Mouse (Mus musculus) forebrain, embryonic 16.5 days (tissue): Measurements from ENCODE around the gene Specc1. TPM values are rescaled to one million over a fixed set of nuclear protein-coding genes. Genes with fewer than 3 reads are reported as not detected.

Experiments
- ATAC-seq: fragments of 200-750 bp; cut with Nextera tagmentation; 2 replicates; pipeline ENCODE4 v1.8.0; 2017; ENCODE audit warnings: mild to moderate bottlenecking, moderate library complexity
- H3K27ac ChIP-seq: fragments of 300-500 bp; sonication (generic); 2 replicates; pipeline ENCODE4 v1.5.1; 2014; ENCODE audit warnings: low read length, control low read depth
- H3K27me3 ChIP-seq: fragments of 300-500 bp; sonication (generic); replicated peaks from 2 replicates; pipeline ENCODE4 v1.6.1; 2014; ENCODE audit warnings: low read length; ENCODE audit not compliant: control insufficient read depth, insufficient read depth
- H3K36me3 ChIP-seq: fragments of 300-500 bp; sonication (generic); 2 replicates; pipeline ENCODE4 v1.6.1; 2014; ENCODE audit not compliant: control insufficient read depth, insufficient read depth
- H3K4me1 ChIP-seq: fragments of 300-500 bp; sonication (generic); replicated peaks from 2 replicates; pipeline ENCODE4 v1.6.1; 2014; ENCODE audit warnings: low read length; ENCODE audit not compliant: control insufficient read depth, insufficient read depth
- H3K4me2 ChIP-seq: fragments of 300-500 bp; sonication (generic); 2 replicates; pipeline ENCODE4 v1.6.1; 2014; ENCODE audit warnings: mild to moderate bottlenecking, low read length, control low read depth
- H3K4me3 ChIP-seq: fragments of 300-500 bp; sonication (generic); replicated peaks from 2 replicates; pipeline ENCODE4 v1.5.1; 2014; ENCODE audit warnings: mild to moderate bottlenecking, low read length, control low read depth
- H3K9ac ChIP-seq: fragments of 300-500 bp; sonication (generic); replicated peaks from 2 replicates; pipeline ENCODE4 v1.6.1; 2014; ENCODE audit warnings: low read depth, low read length, control low read depth
- H3K9me3 ChIP-seq: fragments of 300-500 bp; sonication (generic); 2 replicates; pipeline ENCODE4 v1.6.1; 2016; ENCODE audit warnings: low read length; ENCODE audit not compliant: control insufficient read depth
- WGBS: fragments of 180-500 bp; shearing (Covaris S2); extraction: QIAGEN DNeasy Blood & Tissue Kit; methylation state at CpG from one replicate; pipeline ENCODE4 v1.1.7; 2014; 5-methylcytosine and 5-hydroxymethylcytosine counted together
- polyA plus RNA-seq: library from polyadenylated mRNA; unstranded; fragments of >200 nt; fragmentation: Nextera tagmentation; extraction: Ambion mirVana; gene quantifications from 2 replicates; pipeline ENCODE4 v1.2.1, GENCODE M21; 2015

Specc1 gene
- polyA plus RNA-seq, 1 experiment from 2014 or later: 9.4 TPM

DNA sequence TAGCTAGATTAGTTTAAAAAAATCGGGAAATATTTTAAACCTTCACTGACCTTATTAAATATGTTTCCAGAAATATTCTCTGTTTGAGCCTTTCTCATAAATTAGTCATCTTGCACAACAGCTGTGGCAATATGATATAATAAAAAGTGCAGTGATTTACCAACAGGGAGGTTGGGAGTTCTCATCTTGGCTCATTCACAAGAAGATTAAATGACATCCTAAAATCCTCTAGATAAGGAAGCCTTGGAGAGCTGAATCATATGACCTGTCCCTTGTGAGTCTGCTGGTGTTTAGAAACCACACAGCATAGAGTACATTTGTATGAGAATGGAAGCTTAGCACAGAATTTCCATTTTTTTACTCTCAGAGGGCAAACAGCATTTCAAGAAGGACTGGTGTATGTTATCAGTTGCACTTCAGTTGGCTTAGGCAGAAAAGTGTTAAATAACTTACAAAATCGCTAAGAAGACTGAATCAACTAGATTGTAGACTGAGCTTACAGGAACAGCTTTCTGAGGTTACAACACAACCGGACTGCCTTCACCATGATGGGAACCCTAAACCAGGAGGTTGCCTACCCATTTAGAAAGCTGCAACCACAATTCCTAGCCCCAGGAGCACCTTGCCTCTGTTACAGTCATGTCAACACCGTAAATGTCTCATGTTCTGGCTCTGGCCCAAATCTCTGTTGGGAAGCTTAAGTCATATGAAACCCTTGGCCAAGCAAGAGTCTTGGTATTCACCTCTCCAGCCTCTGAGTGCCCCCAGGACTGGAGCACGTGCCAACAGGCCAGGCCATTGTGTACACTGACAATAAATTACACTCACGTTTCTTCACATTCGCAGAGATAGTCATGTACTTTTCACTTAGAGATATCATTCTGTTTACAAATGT, 188.9 kb downstream of the Specc1 start:
- Histone ChIP-seq H3K27ac (no peak overlapping the region), H3K4me3 (no peak overlapping the region), H3K9ac (no peak overlapping the region), H3K27me3 (no peaks in the 10 kb centered on the region), H3K9me3 (no peaks in the 10 kb centered on the region), H3K4me1 (no peaks in the 10 kb centered on the region), H3K36me3 (peaks cover 4% of the 10 kb centered on the region; the same call in 1 of the 2 replicates), H3K4me2 (no peak overlapping the region)
- WGBS: 89% methylated on average over 7 of the region's 7 CpGs
- ATAC-seq: no peak

DNA sequence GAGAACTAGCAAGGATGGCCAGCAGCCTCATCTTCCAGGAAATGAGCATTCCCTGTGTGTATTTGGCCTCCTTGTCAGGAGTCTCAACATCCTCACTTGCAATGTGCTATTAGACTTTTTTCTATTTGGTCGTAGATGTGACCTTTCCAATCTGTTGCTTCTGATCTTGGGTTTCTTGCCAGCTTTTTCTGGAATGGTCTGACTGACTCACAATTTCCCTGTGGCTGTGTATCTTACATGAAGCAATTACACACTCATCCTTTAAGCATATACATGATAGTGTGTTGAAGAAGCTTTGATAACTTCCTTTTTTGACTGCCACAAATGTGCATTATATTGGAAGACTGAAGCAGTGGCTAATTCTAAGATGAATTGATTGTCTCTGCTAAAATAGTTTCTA, 190.1 kb downstream of the Specc1 start:
- Histone ChIP-seq H3K36me3 (peaks cover 4% of the 10 kb centered on the region; the same call in 1 of the 2 replicates), H3K9me3 (no peaks in the 10 kb centered on the region), H3K27me3 (no peaks in the 10 kb centered on the region), H3K4me3 (no peak overlapping the region), H3K27ac (no peak overlapping the region), H3K4me2 (no peak overlapping the region), H3K4me1 (no peaks in the 10 kb centered on the region), H3K9ac (no peak overlapping the region)
- no peak for ATAC-seq
- 85% methylated on average over 1 of the region's 1 CpGs for WGBS

- no peak overlapping the region for H3K9ac ChIP-seq
- ATAC-seq: no peak
- no peak overlapping the region for H3K27ac ChIP-seq
- H3K4me1 ChIP-seq: no peaks in the 10 kb centered on the region
- H3K9me3 ChIP-seq: no peaks in the 10 kb centered on the region
- over 99% methylated on average over 3 of the region's 3 CpGs for WGBS
- no peak overlapping the region for H3K4me3 ChIP-seq
- H3K36me3 ChIP-seq: peaks cover 4% of the 10 kb centered on the region; the same call in 1 of the 2 replicates
- H3K27me3 ChIP-seq: no peaks in the 10 kb centered on the region
- H3K4me2 ChIP-seq: no peak overlapping the region
These were observed 191.5 kb downstream of the Specc1 start for GRCm38 (mm10) chr11:62148026-62148425.

DNA sequence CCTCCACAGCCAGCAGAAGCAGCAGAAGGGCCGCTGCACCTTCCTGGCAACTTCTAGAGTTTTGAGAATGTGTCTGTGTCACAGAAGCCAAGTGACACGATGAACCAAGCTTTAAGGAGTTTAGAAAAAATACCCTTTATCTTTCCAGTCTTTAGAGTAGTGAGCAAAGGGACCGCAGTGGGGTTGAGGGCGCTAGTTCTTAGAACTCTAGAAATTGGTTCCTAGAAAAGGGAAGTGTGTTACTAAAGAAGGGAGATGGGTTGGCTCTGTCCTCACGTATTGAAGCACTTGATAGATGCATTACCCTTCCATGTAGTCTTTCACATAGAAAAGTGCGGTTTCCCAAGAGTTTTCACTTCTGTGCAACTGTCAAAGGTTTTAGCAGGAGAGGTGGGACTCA, 191.9 kb downstream of the Specc1 start:
- H3K27me3 ChIP-seq: no peaks in the 10 kb centered on the region
- 94% methylated on average over 6 of the region's 6 CpGs for WGBS
- H3K27ac ChIP-seq: no peak overlapping the region
- no peak for ATAC-seq
- H3K4me2 ChIP-seq: no peak overlapping the region
- H3K4me1 ChIP-seq: no peaks in the 10 kb centered on the region
- peaks cover 4% of the 10 kb centered on the region; the same call in 1 of the 2 replicates for H3K36me3 ChIP-seq
- no peaks in the 10 kb centered on the region for H3K9me3 ChIP-seq
- H3K9ac ChIP-seq: no peak overlapping the region
- H3K4me3 ChIP-seq: no peak overlapping the region

- Histone ChIP-seq H3K27me3 (no peaks in the 10 kb centered on the region), H3K9ac (no peak overlapping the region), H3K9me3 (no peaks in the 10 kb centered on the region), H3K4me2 (no peak overlapping the region), H3K27ac (no peak overlapping the region), H3K4me1 (0 out of 2 replicates have a peak, but pooled peaks cover 3% of the 10 kb centered on the region), H3K36me3 (peaks cover 2% of the 10 kb centered on the region; the same call in 1 of the 2 replicates), H3K4me3 (no peak overlapping the region)
- ATAC-seq: no peak
- WGBS: 93% methylated on average over 4 of the region's 4 CpGs
These were observed 196.5 kb downstream of the Specc1 start for GRCm38 (mm10) chr11:62153057-62153456.

- Histone ChIP-seq H3K4me3 (no peak overlapping the region), H3K27ac (no peak overlapping the region), H3K9ac (no peak overlapping the region), H3K4me1 (0 out of 2 replicates have a peak, but pooled peaks cover 2% of the 10 kb centered on the region), H3K27me3 (no peaks in the 10 kb centered on the region), H3K9me3 (no peaks in the 10 kb centered on the region), H3K4me2 (no peak overlapping the region), H3K36me3 (peaks cover 2% of the 10 kb centered on the region; the same call in 1 of the 2 replicates)
- WGBS: 92% methylated on average over 7 of the region's 7 CpGs
- no peak for ATAC-seq
These were observed 203.2 kb downstream of the Specc1 start for GRCm38 (mm10) chr11:62159803-62160202.

DNA sequence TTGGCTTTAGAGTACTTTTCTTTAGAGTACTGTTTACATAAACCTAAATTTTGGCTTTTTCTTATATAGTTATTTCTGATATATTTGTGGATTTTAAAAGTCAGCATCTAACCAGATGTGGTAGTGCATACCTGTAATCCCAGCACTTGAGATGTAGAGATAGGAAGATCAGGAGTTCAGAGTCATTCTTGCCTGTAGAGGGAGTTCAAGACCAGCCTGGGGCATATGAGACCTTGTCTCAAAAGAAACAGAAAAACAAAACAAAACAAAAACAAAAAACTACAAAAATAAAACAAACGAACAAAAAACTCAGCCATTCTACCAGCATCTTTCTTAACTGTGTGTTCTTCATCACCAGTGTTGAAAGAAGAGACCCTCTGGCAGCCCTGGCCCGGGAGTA, 204.9 kb downstream of the Specc1 start:
- H3K9me3 ChIP-seq: no peaks in the 10 kb centered on the region
- ATAC-seq: no peak
- no peaks in the 10 kb centered on the region for H3K27me3 ChIP-seq
- no peaks in the 10 kb centered on the region for H3K4me1 ChIP-seq
- H3K4me3 ChIP-seq: no peak overlapping the region
- WGBS: 91% methylated on average over 2 of the region's 2 CpGs
- H3K4me2 ChIP-seq: no peak overlapping the region
- no peak overlapping the region for H3K27ac ChIP-seq
- H3K36me3 ChIP-seq: peaks cover 2% of the 10 kb centered on the region; the same call in 1 of the 2 replicates
- H3K9ac ChIP-seq: no peak overlapping the region

DNA sequence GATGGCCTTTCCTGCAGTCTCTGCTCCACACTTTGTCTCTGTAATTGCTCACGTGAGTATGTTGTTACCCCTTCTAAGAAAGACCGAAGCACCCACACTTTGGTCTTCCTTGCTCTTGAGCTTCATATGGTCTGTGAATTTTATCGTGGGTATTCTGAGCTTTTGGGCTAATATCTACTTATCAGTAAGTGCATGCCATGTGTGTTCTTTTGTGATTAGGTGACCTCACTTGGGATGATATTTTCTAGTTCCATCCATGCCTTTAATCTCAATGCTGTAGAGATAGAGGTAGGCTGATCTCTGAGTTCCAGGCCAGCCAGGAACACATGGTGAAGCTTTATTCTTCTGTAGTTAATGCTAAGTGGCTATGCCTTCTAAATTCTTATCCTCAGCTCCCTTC, 207.8 kb downstream of the Specc1 start:
- H3K4me1 ChIP-seq: no peaks in the 10 kb centered on the region
- H3K9ac ChIP-seq: no peak overlapping the region
- H3K36me3 ChIP-seq: no peaks in the 10 kb centered on the region
- H3K27ac ChIP-seq: no peak overlapping the region
- no peaks in the 10 kb centered on the region for H3K27me3 ChIP-seq
- H3K9me3 ChIP-seq: no peaks in the 10 kb centered on the region
- no peak for ATAC-seq
- 95% methylated on average over 3 of the region's 3 CpGs for WGBS
- H3K4me3 ChIP-seq: no peak overlapping the region
- H3K4me2 ChIP-seq: no peak overlapping the region

DNA sequence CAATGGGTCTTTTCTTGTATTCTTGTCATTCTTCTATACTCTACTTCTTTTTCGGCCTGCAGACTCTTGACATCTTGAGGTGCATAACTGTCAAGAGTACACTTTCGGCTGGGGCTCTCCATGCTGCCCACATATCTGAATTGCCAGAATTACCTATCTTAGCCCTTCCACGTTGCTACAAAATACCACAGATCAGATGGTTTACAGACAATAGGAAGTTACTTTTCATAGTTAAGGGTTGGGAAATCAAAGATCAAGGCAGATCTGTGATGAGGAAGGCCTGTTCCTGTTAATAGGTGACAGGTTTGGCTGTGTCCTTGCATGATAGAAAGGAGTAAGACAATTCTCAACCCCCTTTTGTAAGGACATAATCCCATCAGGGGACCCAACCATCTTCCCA, 209.9 kb downstream of the Specc1 start:
- Histone ChIP-seq H3K4me2 (no peak overlapping the region), H3K4me1 (no peaks in the 10 kb centered on the region), H3K9me3 (no peaks in the 10 kb centered on the region; the same call in 1 of the 2 replicates), H3K36me3 (no peaks in the 10 kb centered on the region; the same call in 1 of the 2 replicates), H3K4me3 (no peak overlapping the region), H3K27me3 (no peaks in the 10 kb centered on the region), H3K9ac (no peak overlapping the region), H3K27ac (no peak overlapping the region)
- no peak for ATAC-seq
- 80% methylated on average over 3 of the region's 3 CpGs for WGBS
